Mouse (Mus musculus) layer of hippocampus, postnatal 10 days (tissue): ENCODE data around the gene B3gnt2. TPM values are rescaled to one million over a fixed set of nuclear protein-coding genes. Genes with fewer than 3 reads are reported as not detected.

Experiments used
- DNase-seq, 2 experiments: peaks; one replicate each; pipeline ENCODE4 v3.0.0; 2021; ENCODE audit warnings: low spot score in 2 of 2
- total RNA-seq, 2 experiments: library from RNA; stranded (reverse); gene quantifications; 2 replicates each; pipeline ENCODE4 v1.2.3; 2021

Gene B3gnt2
- total RNA-seq, 2 experiments from 2014 or later: 13.1 to 13.9 TPM

- DNase-seq: no peak
Measured at GRCm38 (mm10) chr11:22777531-22777930, 83.2 kb downstream of the B3gnt2 start.

- no peak for DNase-seq
Measured at GRCm38 (mm10) chr11:22774821-22775220, 85.9 kb downstream of the B3gnt2 start.

GRCm38 (mm10) chr11:22766238-22766637 is 94.5 kb downstream of the B3gnt2 start:
- no peak for DNase-seq

GRCm38 (mm10) chr11:22765425-22765824 is 95.3 kb downstream of the B3gnt2 start:
- DNase-seq: no peak

GRCm38 (mm10) chr11:22763556-22764295 is 97.0 kb downstream of the B3gnt2 start:
- no peak for DNase-seq

GRCm38 (mm10) chr11:22763055-22763454 is 97.7 kb downstream of the B3gnt2 start:
- DNase-seq: no peak

GRCm38 (mm10) chr11:22762236-22762927 is 98.4 kb downstream of the B3gnt2 start:
- DNase-seq: no peak

GRCm38 (mm10) chr11:22759783-22760182 is 101.0 kb downstream of the B3gnt2 start:
- DNase-seq: no peak

GRCm38 (mm10) chr11:22756168-22756980 is 104.4 kb downstream of the B3gnt2 start:
- no peak for DNase-seq

GRCm38 (mm10) chr11:22755180-22755579 is 105.6 kb downstream of the B3gnt2 start:
- DNase-seq: no peak

- DNase-seq: no peak
Measured at GRCm38 (mm10) chr11:22752596-22752995, 108.2 kb downstream of the B3gnt2 start.

- DNase-seq: no peak
Measured at GRCm38 (mm10) chr11:22751592-22751991, 109.2 kb downstream of the B3gnt2 start.

GRCm38 (mm10) chr11:22747406-22747805 is 113.4 kb downstream of the B3gnt2 start:
- no peak for DNase-seq

GRCm38 (mm10) chr11:22745356-22745755 is 115.4 kb downstream of the B3gnt2 start:
- no peak for DNase-seq

GRCm38 (mm10) chr11:22743561-22744269 is 117.0 kb downstream of the B3gnt2 start:
- no peak for DNase-seq

- DNase-seq: no peak
Measured at GRCm38 (mm10) chr11:22741998-22742626, 118.6 kb downstream of the B3gnt2 start.

- no peak for DNase-seq
Measured at GRCm38 (mm10) chr11:22741436-22741835, 119.3 kb downstream of the B3gnt2 start.

GRCm38 (mm10) chr11:22739497-22740288 is 121.1 kb downstream of the B3gnt2 start:
- no peak for DNase-seq

GRCm38 (mm10) chr11:22736521-22737225 is 124.1 kb downstream of the B3gnt2 start:
- DNase-seq: no peak
